Mouse (Mus musculus) adrenal gland, postnatal 4 days (tissue): ENCODE results near the gene Dcaf8. TPM values are rescaled to one million over a fixed set of nuclear protein-coding genes. Genes with fewer than 3 reads are reported as not detected.
A peak's percentile ranks its signal among the peaks of the same experiment; 100 is the strongest.

Experiments used
- DNase-seq, 2 experiments: peaks; one replicate each; pipeline ENCODE4 v3.0.0; 2021 to 2022; ENCODE audit warnings: low spot score in 2 of 2, mixed read lengths in 2 of 2
- long read RNA-seq, 2 experiments: library from polyadenylated mRNA; stranded (forward); transcript quantifications; one replicate each; pipeline ENCODE4 v2.0.0; 2021
- total RNA-seq, 2 experiments: library from RNA; stranded (reverse); gene quantifications; 2 replicates each; pipeline ENCODE4 v1.2.3; 2021

Gene Dcaf8
- total RNA-seq: 100 to 1,000 TPM; 177 to 181 TPM
- long read RNA-seq, experiment 1, full-length matches to known transcripts: 150 of 205 reads
- long read RNA-seq, experiment 1, partial matches to known transcripts: 39 of 205 reads
- long read RNA-seq, experiment 1, other reads (novel, unspliced or antisense): 16 of 205 reads
- long read RNA-seq, experiment 2, full-length matches to known transcripts: 302 of 374 reads
- long read RNA-seq, experiment 2, partial matches to known transcripts: 40 of 374 reads
- long read RNA-seq, experiment 2, other reads (novel, unspliced or antisense): 32 of 374 reads

DNA sequence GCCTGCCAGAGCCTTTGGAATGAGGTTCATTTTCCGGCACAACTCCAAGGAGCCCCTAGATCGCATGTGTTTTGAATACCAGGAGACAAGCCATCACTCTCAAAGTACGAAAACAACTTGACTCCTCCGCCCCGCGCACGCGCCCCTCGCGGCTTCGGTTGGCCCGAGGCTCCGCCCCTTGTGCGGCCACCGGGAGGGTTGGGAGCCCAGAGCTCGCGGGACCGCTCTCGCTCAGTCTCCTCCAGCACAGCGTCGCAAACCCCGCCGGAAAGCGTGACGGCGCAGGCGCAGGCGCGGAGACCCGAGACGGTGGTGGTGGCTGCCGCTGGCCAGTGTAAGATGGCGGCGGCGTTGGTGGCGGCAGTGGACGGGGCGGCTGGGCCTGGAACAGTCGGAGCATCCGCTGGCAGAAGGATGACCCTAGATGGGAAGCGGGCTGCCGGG is at the start of gene Dcaf8:
TSS of gene Dcaf8 (plus strand) at position 250 of the 444 bp plus-strand sequence.
- DNase-seq: peak; percentile 96 to 97

DNA sequence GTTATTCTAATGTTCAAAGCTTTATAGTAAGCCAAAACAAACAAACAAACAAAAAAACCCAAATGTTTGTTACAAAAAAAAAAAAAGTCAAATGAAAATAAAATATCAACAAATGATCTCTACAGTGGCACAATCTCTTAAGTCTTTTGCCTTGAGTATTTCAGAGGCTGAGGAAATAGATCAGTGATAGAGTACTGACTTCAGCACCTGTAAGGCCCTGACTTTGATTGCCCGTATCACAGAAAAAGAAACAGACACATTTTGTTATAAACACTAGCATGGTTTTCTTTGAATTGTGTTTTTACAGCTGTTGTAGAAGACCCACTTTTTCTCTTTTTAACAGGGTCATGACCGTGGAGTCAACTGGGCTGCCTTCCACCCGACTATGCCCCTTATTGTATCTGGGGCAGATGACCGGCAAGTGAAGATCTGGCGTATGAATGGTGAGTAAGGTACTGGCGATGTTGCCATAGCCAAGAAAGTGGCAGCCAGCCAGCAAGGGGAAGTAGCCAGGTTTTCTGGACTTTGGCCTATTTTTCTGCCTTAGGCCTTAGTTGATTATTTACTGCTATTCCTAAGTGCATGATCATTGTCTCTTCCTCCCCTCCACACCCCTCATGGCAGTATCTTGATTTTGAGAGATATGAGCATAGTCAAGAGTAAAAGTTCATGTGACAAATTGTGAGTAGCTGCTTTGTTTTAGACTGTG is 48.4 kb upstream of the Dcaf8 start:
- no peak for DNase-seq

DNA sequence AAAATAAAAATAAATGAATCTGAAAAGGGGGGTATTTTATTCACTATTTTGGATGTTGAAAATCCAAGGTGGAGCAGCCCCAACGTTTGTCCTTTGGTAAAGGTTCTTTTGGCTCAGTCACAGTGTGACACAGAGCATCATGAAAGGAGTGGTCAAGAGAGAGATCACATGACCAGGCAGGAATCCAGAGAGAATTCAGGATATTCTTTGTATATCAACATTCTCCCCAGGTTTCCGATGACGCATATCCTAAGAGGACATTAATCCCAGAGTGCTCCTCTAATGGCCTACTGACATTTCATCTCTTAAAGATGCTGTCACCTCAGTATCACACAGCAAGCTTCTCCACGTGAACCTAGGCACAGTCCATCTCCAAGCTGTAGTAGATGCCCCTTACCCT is 44.3 kb upstream of the Dcaf8 start:
- DNase-seq: no peak

DNA sequence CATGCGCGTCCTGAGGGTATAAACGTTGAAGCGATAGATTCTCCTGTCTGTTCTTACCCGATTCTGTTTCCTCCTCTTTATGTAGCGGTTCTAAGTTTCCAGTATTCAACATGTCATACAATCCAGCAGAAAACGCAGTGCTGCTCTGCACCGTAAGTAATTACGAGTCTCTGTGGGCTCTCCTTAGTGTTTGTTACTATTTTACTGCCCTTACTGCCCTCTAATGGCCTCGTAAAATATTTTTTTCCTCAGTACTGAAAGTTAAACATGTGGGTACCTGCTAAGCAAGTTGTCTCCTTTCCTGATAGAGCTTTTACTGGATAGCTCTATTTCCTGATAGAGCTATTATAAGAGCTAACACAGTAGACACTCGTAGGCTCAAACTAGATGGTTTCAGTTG is 42.8 kb upstream of the Dcaf8 start:
- DNase-seq: no peak

DNA sequence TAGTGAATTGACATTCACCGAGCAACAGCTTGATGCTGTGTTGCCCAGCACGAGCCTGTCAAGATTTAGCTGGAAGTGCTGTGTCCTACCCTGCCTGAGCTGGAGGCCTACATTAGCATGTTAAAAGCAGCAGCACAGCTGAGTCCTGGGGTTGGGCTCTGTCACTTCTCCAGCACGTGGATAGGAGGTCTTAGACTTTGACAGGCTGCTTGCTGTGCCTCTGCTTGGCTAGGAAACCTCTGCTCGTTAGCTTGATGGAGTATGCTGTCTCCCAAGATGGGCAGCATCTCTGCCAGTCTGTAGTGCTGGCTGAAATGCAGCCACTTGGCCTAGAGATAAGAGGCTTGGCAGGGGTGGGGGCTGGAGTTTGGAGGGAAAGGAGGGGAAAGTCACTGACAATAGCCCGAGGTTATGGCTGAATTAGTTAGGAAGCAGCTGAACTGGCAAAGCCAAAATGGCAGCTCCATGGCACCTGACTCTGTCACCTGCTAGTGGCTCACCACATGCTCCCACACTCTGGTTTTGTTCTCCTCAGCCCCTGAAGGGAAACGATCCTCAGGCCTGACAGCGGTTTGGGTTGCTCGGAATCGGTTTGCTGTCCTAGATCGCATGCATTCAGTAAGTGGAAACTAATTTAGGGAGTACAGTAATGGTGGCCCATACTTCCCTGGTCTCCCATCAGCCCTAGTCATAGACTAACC is 40.0 kb upstream of the Dcaf8 start:
- DNase-seq: no peak

DNA sequence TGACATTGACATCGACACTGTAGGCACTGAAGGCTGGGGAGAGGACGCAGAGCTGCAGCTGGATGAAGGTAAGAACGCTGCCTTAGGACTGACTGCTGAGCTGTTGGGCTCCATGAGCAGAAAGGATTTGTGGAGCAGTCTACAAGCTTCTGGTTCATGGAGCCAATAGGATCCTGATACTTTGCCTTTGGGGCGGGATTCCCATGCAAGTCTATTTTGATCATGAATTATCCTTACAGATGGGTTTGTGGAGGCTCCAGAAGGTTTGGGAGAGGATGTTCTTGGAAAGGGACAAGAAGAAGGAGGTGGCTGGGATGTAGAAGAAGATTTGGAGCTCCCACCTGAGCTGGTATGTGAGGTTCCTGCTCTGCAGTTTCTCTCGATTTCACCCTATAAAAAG is 30.9 kb upstream of the Dcaf8 start:
- DNase-seq: no peak

DNA sequence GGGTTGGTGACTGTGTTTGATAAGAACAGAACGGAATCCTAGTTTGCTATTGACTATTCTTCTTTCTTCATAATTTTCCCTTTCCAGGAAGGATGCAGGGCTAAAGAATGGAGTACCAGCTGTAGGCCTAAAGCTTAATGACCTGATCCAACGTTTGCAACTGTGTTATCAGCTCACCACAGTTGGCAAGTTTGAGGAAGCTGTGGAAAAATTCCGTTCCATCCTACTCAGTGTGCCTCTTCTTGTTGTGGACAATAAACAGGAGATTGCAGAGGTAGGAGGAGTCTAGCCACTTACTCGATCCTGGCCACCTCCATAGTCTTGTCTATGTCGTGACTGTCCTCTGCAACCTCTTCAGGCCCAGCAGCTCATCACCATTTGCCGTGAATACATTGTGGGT is 28.8 kb upstream of the Dcaf8 start:
- DNase-seq: no peak

DNA sequence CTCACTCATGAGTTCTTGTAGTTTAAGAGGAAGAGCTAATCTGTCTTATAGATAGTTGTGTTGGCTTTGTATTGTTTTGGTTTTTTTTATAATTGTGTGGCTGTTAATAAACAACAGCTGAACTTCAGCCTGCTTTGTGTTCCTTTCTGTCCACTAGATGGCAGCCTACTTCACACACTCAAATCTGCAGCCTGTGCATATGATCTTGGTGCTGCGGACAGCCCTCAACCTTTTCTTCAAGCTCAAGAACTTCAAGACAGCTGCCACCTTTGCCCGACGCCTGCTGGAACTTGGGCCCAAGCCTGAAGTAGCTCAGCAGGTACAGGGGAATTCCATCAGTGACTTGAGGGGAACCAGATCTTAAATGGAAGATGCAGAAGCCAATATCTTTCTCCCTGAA is 28.2 kb upstream of the Dcaf8 start:
- DNase-seq: no peak

DNA sequence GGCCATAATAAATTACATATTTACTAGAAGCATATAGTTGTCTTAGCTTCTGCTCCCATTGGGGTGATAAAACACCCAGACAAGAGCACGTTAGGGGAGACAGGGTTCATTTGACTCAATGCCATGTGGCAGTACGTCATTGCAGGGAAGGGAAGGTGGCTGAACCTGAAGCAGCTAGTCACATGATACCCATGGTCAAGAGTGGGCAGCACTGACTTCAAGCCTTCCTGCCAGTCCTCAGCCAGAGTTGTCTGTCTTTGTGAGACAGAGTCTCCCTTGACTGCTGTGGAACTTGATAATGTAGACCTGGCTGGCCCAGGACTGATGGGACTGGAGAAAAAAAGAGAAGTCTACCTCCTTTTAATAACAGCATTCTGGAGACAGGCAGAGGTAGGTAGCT is 25.2 kb upstream of the Dcaf8 start:
- no peak for DNase-seq

DNA sequence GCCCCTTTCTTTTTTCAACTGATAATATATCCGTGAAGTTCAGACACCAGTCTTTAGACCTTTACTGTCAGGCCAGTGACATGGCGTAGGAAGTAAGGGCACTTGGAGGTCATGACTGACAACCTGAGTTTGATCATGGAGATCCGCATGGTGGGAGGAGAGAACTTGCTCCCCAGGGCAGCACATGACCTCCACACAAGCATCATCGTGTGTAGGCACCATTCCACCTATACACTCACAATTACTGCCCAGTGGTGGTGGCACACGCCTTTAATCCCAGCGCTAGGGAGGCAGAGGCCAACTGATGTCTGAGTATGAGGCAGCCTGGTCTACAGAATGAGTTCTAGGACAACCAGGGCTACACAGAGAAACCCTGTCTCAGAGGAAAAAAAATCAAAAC is 23.3 kb upstream of the Dcaf8 start:
- no peak for DNase-seq

DNA sequence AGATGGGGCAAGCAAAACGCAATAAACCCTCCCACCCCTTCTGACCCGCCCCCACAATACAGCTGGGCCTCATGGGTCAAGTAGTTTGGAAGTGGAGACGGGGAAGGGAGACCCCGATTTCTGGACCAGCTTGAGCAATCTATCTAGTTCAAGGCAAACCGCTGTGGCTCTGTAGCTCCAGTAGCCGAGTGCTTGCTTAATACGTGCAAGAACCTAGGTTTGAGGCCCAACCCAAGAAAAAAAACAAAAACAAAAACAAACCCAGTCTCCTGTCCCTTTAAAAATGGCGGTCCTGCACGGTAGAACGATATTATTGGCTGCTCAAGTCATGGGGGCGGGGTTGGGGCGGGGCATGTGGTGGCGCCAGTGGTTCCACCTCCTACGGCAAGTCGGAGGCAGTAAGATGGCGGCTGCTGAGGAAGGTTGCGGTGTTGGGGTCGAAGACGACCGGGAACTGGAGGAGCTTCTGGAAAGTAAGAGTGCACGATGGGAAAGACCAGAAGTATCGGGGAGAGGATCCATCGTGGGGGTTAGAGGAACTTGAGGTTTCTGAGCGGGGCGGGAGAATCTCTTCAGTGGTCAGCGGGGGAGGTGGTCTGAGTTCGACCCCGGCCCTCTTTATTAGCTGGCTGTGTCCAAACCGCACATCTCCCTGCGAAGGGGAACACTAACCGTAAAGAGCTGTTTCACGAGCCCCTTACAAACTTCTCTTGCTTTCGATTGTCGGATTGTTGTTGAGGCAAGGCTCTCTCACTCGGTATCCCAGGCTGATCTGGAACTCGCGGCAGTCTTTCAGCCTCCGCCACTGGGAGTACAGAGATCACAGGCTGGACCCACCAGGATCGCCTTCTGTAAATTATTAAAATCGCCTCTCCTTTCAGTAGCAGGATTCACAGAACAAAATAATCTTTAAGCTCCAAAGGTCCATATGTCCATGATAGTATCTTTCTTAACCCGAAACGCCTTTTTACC is 21.2 kb upstream of the Dcaf8 start, which contains the start of gene Pex19:
TSS of gene Pex19 (plus strand) at position 380 of the 972 bp plus-strand sequence.
- DNase-seq: peak; percentile 56 to 66

DNA sequence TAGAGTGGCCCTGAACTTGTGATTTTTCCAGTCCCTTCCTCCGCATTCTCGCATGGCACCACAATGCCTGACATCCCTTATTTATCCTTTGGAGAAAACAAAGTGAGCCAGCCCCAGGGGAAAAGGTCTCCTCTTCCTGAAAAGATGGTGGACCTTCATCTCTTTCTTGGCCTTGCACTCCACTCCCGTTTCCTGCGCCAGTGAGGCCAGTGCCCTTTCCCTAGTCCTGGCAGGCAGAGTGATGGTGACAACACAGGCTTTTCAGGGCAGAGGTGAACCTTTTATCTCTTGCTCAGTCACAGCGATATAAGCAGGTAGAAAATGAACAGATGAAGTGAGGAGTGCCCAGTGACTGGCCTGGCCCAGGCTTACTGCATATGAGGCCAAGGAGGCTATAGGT is 20.4 kb upstream of the Dcaf8 start:
- DNase-seq: no peak

DNA sequence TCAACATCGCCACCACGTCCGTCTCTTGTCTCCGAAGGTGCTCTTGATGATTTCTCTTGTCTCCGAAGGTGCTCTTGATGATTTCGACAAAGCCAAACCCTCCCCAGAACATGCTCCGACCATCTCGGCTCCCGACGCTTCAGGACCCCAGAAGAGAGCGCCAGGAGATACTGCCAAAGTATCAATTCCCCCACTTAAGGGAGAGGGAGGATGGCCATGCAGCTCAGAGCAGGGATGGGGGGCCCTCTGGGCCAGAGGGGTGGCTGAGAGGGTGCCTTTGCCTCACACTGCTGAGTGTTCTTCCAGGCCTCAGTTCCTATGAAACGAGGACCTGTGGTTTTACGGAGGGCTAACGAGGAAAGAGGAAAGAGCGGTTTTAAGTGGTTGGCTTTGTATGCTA is 19.3 kb upstream of the Dcaf8 start:
- no peak for DNase-seq

DNA sequence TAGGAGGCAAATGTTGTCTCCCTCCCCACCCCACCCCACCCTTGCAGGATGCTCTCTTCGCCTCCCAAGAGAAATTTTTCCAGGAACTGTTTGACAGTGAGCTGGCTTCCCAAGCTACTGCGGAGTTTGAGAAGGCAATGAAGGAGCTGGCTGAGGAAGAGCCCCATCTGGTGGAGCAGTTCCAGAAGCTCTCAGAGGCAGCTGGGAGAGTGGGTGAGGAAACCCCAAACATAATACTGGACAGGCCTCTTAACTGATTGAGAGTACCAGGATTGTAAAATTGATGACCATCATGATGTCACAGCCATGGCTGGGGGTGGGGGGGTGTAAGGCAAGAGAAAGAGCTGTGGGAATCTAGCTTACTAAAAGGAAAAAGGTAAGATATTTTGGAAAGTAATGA is 18.8 kb upstream of the Dcaf8 start:
- DNase-seq: no peak

DNA sequence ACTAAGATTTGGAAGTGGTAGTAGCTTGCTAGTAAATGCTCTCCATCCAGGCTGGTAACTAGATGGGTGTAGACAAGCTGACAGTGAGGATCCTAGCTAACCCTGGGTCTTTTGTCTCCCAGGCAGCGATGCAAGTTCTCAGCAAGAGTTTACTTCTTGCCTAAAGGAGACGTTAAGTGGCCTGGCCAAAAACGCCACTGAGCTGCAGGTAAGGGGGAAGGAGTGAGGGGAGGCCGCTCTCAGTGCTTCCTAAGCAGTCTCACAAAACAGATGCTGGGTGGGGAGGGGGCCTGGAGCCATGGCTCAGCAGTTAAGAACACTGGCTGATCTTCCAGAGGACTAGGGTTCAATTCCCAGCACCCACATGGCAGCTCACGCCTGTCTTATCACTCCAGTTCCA is 18.1 kb upstream of the Dcaf8 start:
- DNase-seq: no peak

DNA sequence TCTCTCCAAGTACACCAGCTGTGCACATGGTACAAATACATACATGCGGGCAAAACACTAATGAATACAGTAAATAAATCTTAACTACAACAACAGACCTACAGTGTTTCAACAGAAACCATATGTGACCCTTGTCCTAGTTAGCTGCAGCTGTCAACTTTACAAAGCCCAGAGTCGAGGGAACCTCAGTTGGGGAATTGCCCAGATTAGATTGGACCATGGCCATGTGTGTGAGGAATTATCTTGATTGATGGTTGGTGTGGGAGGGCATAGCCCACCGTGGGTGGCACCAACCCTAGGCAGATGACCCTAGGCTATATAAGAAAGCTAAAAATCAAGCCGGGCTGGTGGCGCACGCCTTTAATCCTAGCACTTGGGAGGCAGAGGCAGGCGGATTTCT is 15.6 kb upstream of the Dcaf8 start:
- DNase-seq: no peak

DNA sequence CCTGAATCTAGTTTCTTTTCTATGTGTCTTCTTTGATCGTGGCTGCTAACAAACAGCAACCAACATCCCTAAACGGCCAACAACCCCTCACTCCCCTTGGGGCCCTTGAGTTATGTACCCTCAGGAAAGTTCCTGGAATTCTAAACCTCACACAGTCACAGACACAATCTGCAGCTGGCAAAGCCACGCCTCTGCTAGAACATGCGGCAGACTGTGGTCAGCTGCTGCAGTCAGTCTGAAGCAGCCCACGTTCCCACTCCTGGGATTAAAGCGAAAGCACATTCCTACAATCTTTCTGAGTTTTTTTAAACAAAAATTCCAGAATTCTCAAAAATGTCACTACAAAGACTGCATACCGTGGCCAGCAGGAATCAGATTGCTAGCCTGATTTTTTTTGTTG is 14.3 kb upstream of the Dcaf8 start:
- DNase-seq: no peak

DNA sequence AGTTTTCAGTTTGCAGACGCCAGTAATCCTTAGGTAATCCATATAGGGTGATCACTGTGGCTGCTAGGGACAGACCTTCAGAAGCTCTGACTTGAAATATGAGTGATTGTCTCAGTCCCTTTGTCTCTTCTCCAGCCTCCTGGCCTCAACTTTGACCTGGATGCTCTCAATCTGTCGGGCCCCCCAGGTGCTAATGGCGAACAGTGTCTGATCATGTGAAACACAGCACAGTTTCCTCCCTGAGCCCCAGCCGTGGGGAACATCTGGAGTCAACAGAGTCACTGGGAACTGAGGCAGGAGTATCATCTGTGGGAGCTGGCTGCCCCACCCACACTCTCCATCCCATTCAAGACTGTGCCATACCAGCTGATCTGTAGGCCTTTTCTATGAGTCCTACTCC is 13.8 kb upstream of the Dcaf8 start:
- DNase-seq: no peak

DNA sequence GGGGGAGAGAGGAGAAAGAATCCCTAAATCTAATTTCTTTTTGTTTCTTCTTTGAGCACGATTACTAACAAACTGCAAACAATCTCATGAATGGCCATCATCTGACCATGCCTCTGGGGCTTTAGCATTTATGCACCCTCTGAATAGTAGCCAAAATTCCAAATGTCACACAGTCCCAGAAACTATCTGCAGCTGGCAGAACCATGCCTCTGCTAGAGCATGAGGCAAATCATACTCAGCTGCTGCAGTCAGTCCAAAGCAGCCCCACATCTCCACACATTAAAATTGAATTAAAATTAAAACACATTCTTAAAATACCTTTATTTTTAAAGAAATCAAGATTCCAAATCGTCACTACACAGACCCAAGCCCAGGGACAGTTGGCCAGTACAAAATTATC is 7.7 kb upstream of the Dcaf8 start:
- DNase-seq: no peak

DNA sequence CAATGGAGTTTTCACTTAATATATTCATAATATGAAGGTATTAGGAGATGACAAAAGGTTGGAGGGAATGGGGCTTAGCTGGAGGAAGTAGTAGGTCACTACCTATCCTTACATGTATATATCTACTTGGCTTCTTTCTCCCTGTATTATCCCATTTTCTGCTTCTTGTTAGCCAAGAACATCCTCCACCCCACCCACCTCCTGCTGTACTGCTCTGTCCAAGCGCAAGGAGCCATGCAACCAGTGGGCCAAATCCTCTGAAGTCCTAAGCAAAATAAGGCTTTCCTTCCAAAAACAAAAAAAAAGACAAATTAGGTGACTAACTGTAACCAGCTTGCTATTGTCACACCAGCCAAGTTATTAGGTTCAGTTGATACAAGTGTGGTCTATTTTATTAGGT is 7.1 kb upstream of the Dcaf8 start:
- DNase-seq: no peak

DNA sequence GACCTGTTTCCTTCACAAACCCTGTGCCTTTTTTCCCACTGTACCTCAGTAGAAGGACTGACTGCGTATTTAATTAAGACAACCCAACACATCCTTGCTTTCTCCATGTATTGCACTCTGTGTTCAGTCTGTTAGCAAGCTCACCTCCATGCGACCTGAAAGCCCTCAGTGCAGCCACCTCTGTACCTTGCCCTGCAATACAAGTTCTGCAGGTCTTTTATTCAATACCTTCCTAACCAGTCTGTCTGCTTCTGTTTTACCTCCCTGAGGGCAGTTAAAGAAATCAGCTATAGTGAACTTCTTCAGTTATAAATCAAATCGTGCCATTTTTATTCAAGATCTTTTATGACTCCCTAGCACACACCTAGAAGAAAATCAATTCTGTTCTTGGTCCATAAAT is 6.4 kb upstream of the Dcaf8 start:
- no peak for DNase-seq
